Mouse (Mus musculus) CH12.LX (cell line): ENCODE results near the gene Srp68. TPM values are rescaled to one million over a fixed set of nuclear protein-coding genes. Genes with fewer than 3 reads are reported as not detected.

ENCODE experiments used
- DNase-seq: peaks from one replicate; pipeline ENCODE4 v3.0.0-alpha.2; 2013; ENCODE audit errors: extremely low read depth
- H3K27ac ChIP-seq: 2 replicates; pipeline ENCODE4 v1.5.1; 2012; ENCODE audit warnings: low read depth, mild to moderate bottlenecking, control low read depth, moderate library complexity; ENCODE audit not compliant: insufficient read depth
- H3K27me3 ChIP-seq: replicated peaks from 2 replicates; pipeline ENCODE3; 2012; ENCODE audit warnings: inconsistent platforms
- H3K36me3 ChIP-seq, 2 experiments: replicated peaks in 1 of 2; 2 replicates each; pipeline versions ENCODE3 to v1.6.1; 2012; ENCODE audit warnings: inconsistent platforms in 1 of 2, low read length in 1 of 2, mild to moderate bottlenecking in 1 of 2, mixed read lengths in 1 of 2, moderate library complexity in 1 of 2; ENCODE audit not compliant: control insufficient read depth in 1 of 2, insufficient read depth in 1 of 2
- H3K4me1 ChIP-seq, 2 experiments: 2 replicates each; pipeline ENCODE4 v1.6.1; 2012; ENCODE audit warnings: inconsistent platforms in 1 of 2, moderate library complexity in 1 of 2; ENCODE audit not compliant: insufficient read depth in 2 of 2, control insufficient read depth in 1 of 2
- H3K4me2 ChIP-seq: 2 replicates; pipeline ENCODE4 v1.6.1; 2012; ENCODE audit warnings: low read depth, mild to moderate bottlenecking, control low read depth; ENCODE audit not compliant: poor library complexity, insufficient read depth, severe bottlenecking
- H3K4me3 ChIP-seq, 3 experiments: fragments of 150-350 bp in 1 of 3; sonication (generic) in 1 of 3; replicated peaks in 1 of 3; 2 replicates each; pipeline versions ENCODE3 to v1.5.1; 2011 to 2012; ENCODE audit warnings: low read depth in 2 of 3, low read length in 2 of 3, mild to moderate bottlenecking in 2 of 3, moderate library complexity in 2 of 3, control low read depth in 1 of 3, improper control_type of control experiment in 1 of 3, inconsistent platforms in 1 of 3, mixed read lengths in 1 of 3; ENCODE audit not compliant: poor library complexity in 1 of 3
- H3K79me2 ChIP-seq: replicated peaks from 2 replicates; pipeline ENCODE4 v1.6.1; 2012; ENCODE audit warnings: mild to moderate bottlenecking, moderate library complexity; ENCODE audit not compliant: control insufficient read depth, poor library complexity, insufficient read depth, severe bottlenecking; ENCODE audit errors: extremely low read depth
- H3K9ac ChIP-seq: 2 replicates; pipeline ENCODE4 v1.6.1; 2012; ENCODE audit warnings: low read depth, mild to moderate bottlenecking, control low read depth, moderate library complexity; ENCODE audit not compliant: insufficient read depth
- H3K9me3 ChIP-seq: replicated peaks from 2 replicates; pipeline ENCODE3; 2012; ENCODE audit warnings: low read length, inconsistent platforms, mixed read lengths
- BHLHE40 ChIP-seq: IDR thresholded peaks from 2 replicates; pipeline ENCODE4 v1.6.1; 2011; ENCODE audit warnings: mild to moderate bottlenecking, low read depth, low read length, improper control_type of control experiment
- CHD1 ChIP-seq: IDR thresholded peaks from 2 replicates; pipeline ENCODE4 v1.6.1; 2012; ENCODE audit warnings: low read depth, low read length, improper control_type of control experiment, inconsistent platforms
- CHD2 ChIP-seq: IDR thresholded peaks from 2 replicates; pipeline ENCODE4 v1.6.1; 2011; ENCODE audit warnings: low read length, improper control_type of control experiment
- CTCF ChIP-seq, 2 experiments: IDR thresholded peaks in 1 of 2; conservative IDR thresholded peaks in 1 of 2; 2 replicates each; pipeline ENCODE4 v1.5.1; 2011 to 2012; ENCODE audit warnings: low read depth in 2 of 2, low read length in 2 of 2, improper control_type of control experiment in 1 of 2, inconsistent platforms in 1 of 2, mild to moderate bottlenecking in 1 of 2, moderate library complexity in 1 of 2
- E2F4 ChIP-seq: IDR thresholded peaks from 2 replicates; pipeline ENCODE4 v1.6.1; 2011; ENCODE audit warnings: low read depth, low read length, improper control_type of control experiment; ENCODE audit not compliant: insufficient replicate concordance
- ELF1 ChIP-seq: IDR thresholded peaks from 2 replicates; pipeline ENCODE4 v1.6.1; 2014; ENCODE audit warnings: low read depth, mild to moderate bottlenecking, inconsistent platforms, low read length, improper control_type of control experiment
- EP300 ChIP-seq: IDR thresholded peaks from 2 replicates; pipeline ENCODE4 v1.6.1; 2011; ENCODE audit warnings: low read length, improper control_type of control experiment
- ETS1 ChIP-seq: conservative IDR thresholded peaks from 2 replicates; pipeline ENCODE4 v1.6.1; 2012; ENCODE audit warnings: low read depth, mild to moderate bottlenecking, inconsistent platforms, low read length, improper control_type of control experiment, moderate library complexity
- GABPA ChIP-seq: IDR thresholded peaks from 2 replicates; pipeline ENCODE4 v1.6.1; 2012; ENCODE audit warnings: low read depth, low read length, improper control_type of control experiment, inconsistent platforms; ENCODE audit not compliant: insufficient replicate concordance
- HCFC1 ChIP-seq: IDR thresholded peaks from 2 replicates; pipeline ENCODE4 v1.6.1; 2012; ENCODE audit warnings: low read depth, mild to moderate bottlenecking, inconsistent platforms, low read length, improper control_type of control experiment
- IRF4 ChIP-seq: IDR thresholded peaks from 2 replicates; pipeline ENCODE4 v1.6.1; 2014; ENCODE audit warnings: low read depth, mild to moderate bottlenecking, inconsistent platforms, low read length, improper control_type of control experiment
- JUN ChIP-seq: IDR thresholded peaks from 2 replicates; pipeline ENCODE4 v1.6.1; 2011; ENCODE audit warnings: low read depth, mild to moderate bottlenecking, low read length, improper control_type of control experiment, moderate library complexity; ENCODE audit not compliant: insufficient read depth
- JUND ChIP-seq: conservative IDR thresholded peaks from 2 replicates; pipeline ENCODE4 v1.6.1; 2011; ENCODE audit warnings: low read depth, low read length, improper control_type of control experiment
- KAT2A ChIP-seq: IDR thresholded peaks from 2 replicates; pipeline ENCODE4 v1.6.1; 2012; ENCODE audit warnings: low read length, improper control_type of control experiment, inconsistent platforms; ENCODE audit not compliant: insufficient replicate concordance
- MAFK ChIP-seq: IDR thresholded peaks from 2 replicates; pipeline ENCODE4 v1.6.1; 2011; ENCODE audit warnings: low read length, improper control_type of control experiment; ENCODE audit not compliant: insufficient replicate concordance
- MAX ChIP-seq: IDR thresholded peaks from 2 replicates; pipeline ENCODE4 v1.6.1; 2011; ENCODE audit warnings: low read length, improper control_type of control experiment
- MAZ ChIP-seq: IDR thresholded peaks from 2 replicates; pipeline ENCODE4 v1.6.1; 2012; ENCODE audit warnings: low read depth, mild to moderate bottlenecking, inconsistent platforms, low read length, improper control_type of control experiment, moderate library complexity
- MEF2A ChIP-seq: IDR thresholded peaks from 2 replicates; pipeline ENCODE4 v1.6.1; 2014; ENCODE audit warnings: low read depth, mild to moderate bottlenecking, inconsistent platforms, low read length, improper control_type of control experiment, borderline replicate concordance
- MXI1 ChIP-seq: IDR thresholded peaks from 2 replicates; pipeline ENCODE4 v1.6.1; 2011; ENCODE audit warnings: mild to moderate bottlenecking, low read depth, low read length, improper control_type of control experiment
- MYC ChIP-seq: IDR thresholded peaks from 2 replicates; pipeline ENCODE4 v1.6.1; 2011; ENCODE audit warnings: low read depth, mild to moderate bottlenecking, improper control_type of control experiment, low read length
- NELFE ChIP-seq: IDR thresholded peaks from 2 replicates; pipeline ENCODE4 v1.6.1; 2011; ENCODE audit warnings: low read depth, low read length, improper control_type of control experiment
- NRF1 ChIP-seq: IDR thresholded peaks from 2 replicates; pipeline ENCODE4 v1.6.1; 2014; ENCODE audit warnings: low read depth, mild to moderate bottlenecking, inconsistent platforms, low read length, improper control_type of control experiment, moderate library complexity
- PAX5 ChIP-seq: IDR thresholded peaks from 2 replicates; pipeline ENCODE4 v1.6.1; 2012; ENCODE audit warnings: low read length, inconsistent platforms, mixed read lengths
- POLR2A ChIP-seq: IDR thresholded peaks from 2 replicates; pipeline ENCODE4 v1.6.1; 2011; ENCODE audit warnings: low read depth, mild to moderate bottlenecking, improper control_type of control experiment, low read length
- POLR2AphosphoS2 ChIP-seq: IDR thresholded peaks from 2 replicates; pipeline ENCODE4 v1.6.1; 2011; ENCODE audit warnings: low read depth, low read length, improper control_type of control experiment
- RAD21 ChIP-seq: IDR thresholded peaks from 2 replicates; pipeline ENCODE4 v1.6.1; 2011; ENCODE audit warnings: low read depth, mild to moderate bottlenecking, low read length, improper control_type of control experiment, moderate library complexity
- RCOR1 ChIP-seq: conservative IDR thresholded peaks from 2 replicates; pipeline ENCODE4 v1.6.1; 2012; ENCODE audit warnings: low read depth, mild to moderate bottlenecking, inconsistent platforms, low read length, improper control_type of control experiment
- SIN3A ChIP-seq: IDR thresholded peaks from 2 replicates; pipeline ENCODE4 v1.6.1; 2012; ENCODE audit warnings: low read length, improper control_type of control experiment, inconsistent platforms
- SMC3 ChIP-seq: IDR thresholded peaks from 2 replicates; pipeline ENCODE4 v1.6.1; 2011; ENCODE audit warnings: low read depth, low read length, improper control_type of control experiment
- TBP ChIP-seq: conservative IDR thresholded peaks from 2 replicates; pipeline ENCODE4 v1.6.1; 2011; ENCODE audit warnings: low read depth, low read length, improper control_type of control experiment
- TCF12 ChIP-seq: IDR thresholded peaks from 2 replicates; pipeline ENCODE4 v1.6.1; 2014; ENCODE audit warnings: low read depth, mild to moderate bottlenecking, inconsistent platforms, low read length, improper control_type of control experiment
- UBTF ChIP-seq: IDR thresholded peaks from 2 replicates; pipeline ENCODE4 v1.6.1; 2012; ENCODE audit warnings: low read depth, mild to moderate bottlenecking, inconsistent platforms, low read length, improper control_type of control experiment, moderate library complexity
- USF1 ChIP-seq: IDR thresholded peaks from 2 replicates; pipeline ENCODE4 v1.6.1; 2014; ENCODE audit warnings: low read depth, mild to moderate bottlenecking, inconsistent platforms, low read length, improper control_type of control experiment
- USF2 ChIP-seq: conservative IDR thresholded peaks from 2 replicates; pipeline ENCODE4 v1.6.1; 2011; ENCODE audit warnings: low read depth, low read length, improper control_type of control experiment
- ZC3H11A ChIP-seq: IDR thresholded peaks from 2 replicates; pipeline ENCODE4 v1.6.1; 2012; ENCODE audit warnings: low read depth, mild to moderate bottlenecking, inconsistent platforms, low read length, improper control_type of control experiment
- ZKSCAN1 ChIP-seq: IDR thresholded peaks from 2 replicates; pipeline ENCODE4 v1.6.1; 2012; ENCODE audit warnings: low read depth, inconsistent platforms, low read length, improper control_type of control experiment, borderline replicate concordance
- ZMIZ1 ChIP-seq: IDR thresholded peaks from 2 replicates; pipeline ENCODE4 v1.6.1; 2012; ENCODE audit warnings: low read depth, mild to moderate bottlenecking, inconsistent platforms, low read length, improper control_type of control experiment
- ZNF384 ChIP-seq: IDR thresholded peaks from 2 replicates; pipeline ENCODE4 v1.6.1; 2012; ENCODE audit warnings: low read depth, low read length, improper control_type of control experiment, inconsistent platforms
- dilution Hi-C: fragments of 300-500 bp; cut with MboI; formaldehyde crosslinking; loops from 2 replicates; pipeline ENCODE4 v1.14.3; 2020; ENCODE audit warnings: low sequenced_read_pairs; ENCODE audit not compliant: extremely low pct_unique_long_range_greater_than_20kb, extremely low pct_ligation_motif_present
- in situ Hi-C: fragments of 300-500 bp; cut with MboI; formaldehyde crosslinking; loops from 3 replicates; pipeline ENCODE4 v1.14.3; 2019; ENCODE audit warnings: low sequenced_read_pairs, low pct_ligation_motif_present, low pct_unique_long_range_greater_than_20kb, mixed read lengths
- polyA plus RNA-seq: library from polyadenylated mRNA; unstranded; fragments of >175 nt; gene quantifications from 2 replicates; pipeline ENCODE4 v1.2.1, GENCODE M21; 2012; ENCODE audit warnings: low read depth; ENCODE audit not compliant: insufficient read length
- total RNA-seq, 2 experiments: library from RNA; depleted of rRNA; stranded (reverse); fragments of 300-350 nt in 1 of 2; fragments of >200 nt in 1 of 2; gene quantifications; 2 replicates each; pipeline ENCODE4 v1.2.3; 2012 to 2014

Gene Srp68
- 74.7 and 78.1 TPM in 2 replicates for total RNA-seq (2012; rRNA removed)
- total RNA-seq (2014; rRNA removed): 49.3 and 53.2 TPM in 2 replicates
- 174 and 184 TPM in 2 replicates for polyA plus RNA-seq

- H3K36me3 ChIP-seq: peaks cover 21 to 43% of the 10 kb centered on the region in 2 experiments
- no peaks in the 10 kb centered on the region for H3K27me3 ChIP-seq
- dilution Hi-C loops (no loop called here), in situ Hi-C loops (loop anchor here (5.0 kb wide), 1 partner anchor 52 kb away; no protein-coding TSS in a partner anchor)
- peaks cover 54% of the 10 kb centered on the region for H3K79me2 ChIP-seq
- DNase-seq: peak; percentile 95
- peaks cover 9 to 44% of the 10 kb centered on the region in 2 experiments for H3K4me1 ChIP-seq
- peak within 1 kb of the TSS; percentile 76 for H3K27ac ChIP-seq
- peak within 1 kb of the TSS; percentile 90 for H3K4me2 ChIP-seq
- H3K4me3 ChIP-seq: peak within 1 kb of the TSS; percentile 79 to 99 (median 89)
- H3K9me3 ChIP-seq: no peaks in the 10 kb centered on the region
- TF ChIP-seq TCF12 (peak; percentile 100), BHLHE40 (peak; percentile 66), ETS1 (peak; percentile 3; the same call in 1 of the 2 replicates), USF1 (peak; percentile 81), HCFC1 (peak; percentile 92), ELF1 (peak; percentile 81), JUND (no peak), NRF1 (peak; percentile 86), MAFK (no peak), CHD1 (no peak; the same call in 1 of the 2 replicates), ZC3H11A (no peak), MYC (no peak; the same call in 1 of the 2 replicates), E2F4 (no peak), EP300 (peak; percentile 44; the same call in 1 of the 2 replicates), ZNF384 (no peak), MEF2A (no peak; the same call in 1 of the 2 replicates), MAZ (peak; percentile 51), SMC3 (no peak), SIN3A (peak; percentile 93), MAX (no peak; the same call in 1 of the 2 replicates), CTCF (conservative IDR thresholded peaks at IDR 0.05 in 1 of 2, IDR thresholded peaks at IDR 0.05 in 1 of 2; ENCODE audit: low read depth in 2 of 2, low read length in 2 of 2) (no peak), POLR2AphosphoS2 (peak; percentile 69; the same call in 1 of the 2 replicates), POLR2A (peak; percentile 99), NELFE (peak; percentile 73; the same call in 1 of the 2 replicates), RCOR1 (no peak), IRF4 (no peak), MXI1 (peak; percentile 53; the same call in 1 of the 2 replicates), TBP (peak; percentile 95), ZKSCAN1 (no peak), PAX5 (no peak), ZMIZ1 (peak; percentile 96), USF2 (peak; percentile 67), GABPA (peak; percentile 94), JUN (no peak), UBTF (peak; percentile 83; the same call in 1 of the 2 replicates), RAD21 (no peak), KAT2A (peak; percentile 88; the same call in 1 of the 2 replicates), CHD2 (no peak; the same call in 1 of the 2 replicates)
- peak within 1 kb of the TSS; percentile 79 for H3K9ac ChIP-seq
These were observed at the start of gene Srp68 for GRCm38 (mm10) chr11:116274045-116274666. Srp68 (minus strand) TSS chr11:116274217.
